Mouse (Mus musculus): Measurements from ENCODE around the gene Cd48.
"Not testable (repeated sequence)": the region's sequence is repeated elsewhere in the genome, so short reads cannot be mapped to it uniquely, and the experiment has no call there.

Gene Cd48

GRCm38 (mm10) chr1:171698983-171699382 is 17.2 kb downstream of the Cd48 start:
- DNase-seq = peak; percentile 65 to 74

DNA sequence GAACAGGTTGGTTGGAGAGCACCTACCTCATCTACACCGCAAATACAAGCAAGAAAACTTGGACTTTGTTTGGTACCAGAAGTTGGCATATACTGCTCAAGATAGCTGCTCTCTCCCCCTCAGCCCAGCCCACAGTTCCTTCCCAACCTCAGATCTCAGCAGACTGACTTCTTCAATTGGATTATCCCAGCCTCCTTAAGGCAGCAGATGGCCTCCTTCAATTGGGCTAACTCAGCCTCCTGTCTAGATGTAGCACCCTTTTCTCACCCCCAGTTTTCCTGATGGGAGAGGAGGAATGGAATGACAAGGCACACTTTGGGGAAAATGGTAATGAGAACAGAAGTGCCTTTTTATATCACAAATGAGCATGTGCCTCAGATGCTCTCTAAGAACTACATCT is 31.9 kb downstream of the Cd48 start:
- DNase-seq = not testable (repeated sequence)

DNA sequence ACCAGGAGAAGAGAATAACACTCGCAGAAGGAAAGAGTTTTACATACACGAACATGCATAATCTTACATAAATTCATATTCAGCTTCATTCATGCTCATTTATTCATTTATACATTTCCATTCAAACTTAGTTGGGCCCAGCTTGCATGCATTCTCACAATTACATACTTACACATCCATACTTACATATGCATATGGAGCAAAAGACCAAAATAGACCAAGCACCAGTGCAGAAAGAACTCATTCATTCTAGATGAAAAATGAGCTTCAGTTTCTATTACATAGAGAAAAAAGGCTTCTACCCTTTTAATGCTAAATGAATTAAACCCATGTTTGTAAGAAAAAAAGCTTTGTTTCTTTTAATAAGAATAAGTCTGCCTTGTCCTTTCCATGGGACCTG is 33.6 kb downstream of the Cd48 start:
- DNase-seq = no peak

DNA sequence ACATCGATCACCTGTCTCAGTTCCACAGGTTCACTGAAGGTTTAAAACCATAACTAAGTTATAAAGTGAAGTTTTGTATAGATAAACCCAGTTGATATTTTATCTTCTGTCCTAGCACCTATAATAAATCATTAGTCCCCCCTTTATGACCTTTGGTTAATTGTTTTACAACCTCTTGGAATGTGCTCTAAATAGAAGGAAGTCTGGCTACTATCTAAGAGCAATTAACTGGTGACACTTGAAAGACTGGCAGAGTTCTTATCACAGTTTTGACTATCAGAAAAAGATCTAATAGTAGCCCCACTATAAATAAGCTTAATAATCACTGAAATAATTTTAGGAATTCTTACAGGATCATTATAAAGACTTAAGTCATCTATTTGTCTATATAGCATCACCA is 34.4 kb downstream of the Cd48 start:
- no peak for DNase-seq

DNA sequence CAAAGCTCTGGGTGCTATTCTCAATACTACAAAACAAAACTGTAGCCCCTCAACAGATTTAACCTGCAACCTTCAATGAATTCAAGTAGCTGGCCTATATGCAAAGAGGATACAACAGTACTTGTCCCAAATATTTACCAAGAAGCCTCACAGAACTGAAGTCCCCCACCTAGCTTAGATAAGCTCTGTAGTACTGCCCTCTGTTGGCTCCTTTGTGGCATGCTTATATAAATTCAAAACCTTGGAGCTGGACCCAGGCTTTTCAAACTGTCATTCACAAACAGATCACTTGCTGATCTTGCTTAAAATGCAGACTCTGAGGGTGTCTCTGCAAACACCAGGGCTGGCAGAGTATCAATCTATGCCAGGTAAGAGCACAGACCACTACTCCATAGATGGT is 49.4 kb downstream of the Cd48 start:
- DNase-seq = no peak

- no peak for DNase-seq
Observed at GRCm38 (mm10) chr1:171734898-171735297, 53.1 kb downstream of the Cd48 start.

DNA sequence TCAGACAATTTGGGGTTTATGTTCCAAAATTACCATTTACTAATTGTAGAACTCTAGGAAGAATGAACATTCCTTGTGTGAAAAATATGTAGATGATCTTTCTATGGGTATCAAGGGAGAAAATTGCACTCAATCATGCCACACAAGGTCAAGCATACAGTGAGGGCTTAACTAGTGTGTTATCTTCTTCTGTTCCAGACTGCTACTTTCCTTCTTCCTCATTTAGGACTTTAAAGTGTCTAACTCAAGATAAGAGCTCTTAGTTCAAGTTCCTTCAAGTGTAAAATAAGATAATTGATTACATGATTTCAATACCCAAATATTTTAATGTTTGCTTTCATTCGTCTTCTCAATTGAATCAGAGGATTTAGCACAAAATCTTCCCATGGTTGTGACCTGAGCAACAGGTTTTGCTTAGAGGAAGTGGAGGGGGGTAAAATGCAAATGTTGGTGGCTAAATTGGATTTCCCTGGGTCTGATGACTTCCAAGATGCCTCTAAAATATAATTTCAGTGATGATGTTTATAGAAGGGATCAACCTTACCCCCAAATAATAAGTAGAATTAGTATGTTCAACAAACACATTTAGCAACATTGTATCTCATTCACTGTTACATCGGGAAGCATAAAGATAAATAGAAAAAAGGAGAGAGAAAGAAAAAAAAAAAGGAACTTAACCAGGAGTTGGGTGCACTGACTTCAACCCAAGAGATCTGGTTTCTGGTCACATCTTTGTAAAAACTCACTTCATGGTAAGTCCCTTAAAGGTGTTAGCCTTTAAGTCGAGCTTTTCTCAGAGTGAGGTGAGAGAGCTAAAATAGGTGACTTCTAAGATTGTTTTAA is 66.5 kb downstream of the Cd48 start:
- no peak for DNase-seq
